Mouse (Mus musculus): ENCODE measurements at regions not wholly inside any gene's neighbourhood (a gene's known extent, or its start where the extent isn't known, plus 50 kb on each side); places are given as distances from the start of the nearest gene placed in this dataset.

- no peak for DNase-seq (ENCODE audit: low read depth, low spot score)
Observed at GRCm38 (mm10) chr3:54443791-54444190, 82.9 kb downstream of the Postn start.

GRCm38 (mm10) chr3:54446889-54447288, 86.0 kb downstream of the Postn start:
- DNase-seq (ENCODE audit: low read depth, low spot score) = no peak

GRCm38 (mm10) chr3:54457416-54457815, 96.5 kb downstream of the Postn start:
- DNase-seq (ENCODE audit: low read depth, low spot score) = no peak

GRCm38 (mm10) chr3:54461366-54461765, 100.5 kb downstream of the Postn start:
- DNase-seq (ENCODE audit: low read depth, low spot score) = no peak

- DNase-seq (ENCODE audit: low read depth, low spot score) = no peak
Observed at GRCm38 (mm10) chr3:54466097-54466496, 105.2 kb downstream of the Postn start.

- DNase-seq (ENCODE audit: low read depth, low spot score) = no peak
Observed at GRCm38 (mm10) chr3:54474209-54474608, 113.3 kb downstream of the Postn start.

- DNase-seq (ENCODE audit: low read depth, low spot score) = no peak
Observed at GRCm38 (mm10) chr3:54475879-54476278, 115.0 kb downstream of the Postn start.

GRCm38 (mm10) chr3:54477986-54478385, 117.1 kb downstream of the Postn start:
- no peak for DNase-seq (ENCODE audit: low read depth, low spot score)

GRCm38 (mm10) chr3:54480251-54480650, 119.3 kb downstream of the Postn start:
- DNase-seq (ENCODE audit: low read depth, low spot score) = no peak

GRCm38 (mm10) chr3:54487346-54487745, 126.4 kb downstream of the Postn start:
- DNase-seq (ENCODE audit: low read depth, low spot score) = no peak

GRCm38 (mm10) chr3:54487844-54488243, 126.9 kb downstream of the Postn start:
- DNase-seq (ENCODE audit: low read depth, low spot score) = no peak

GRCm38 (mm10) chr3:54490249-54490900, 129.5 kb downstream of the Postn start:
- DNase-seq (ENCODE audit: low read depth, low spot score) = no peak

GRCm38 (mm10) chr3:54493567-54493966, 132.7 kb downstream of the Postn start:
- no peak for DNase-seq (ENCODE audit: low read depth, low spot score)

- DNase-seq (ENCODE audit: low read depth, low spot score) = no peak
Observed at GRCm38 (mm10) chr3:54504997-54505396, 144.1 kb downstream of the Postn start.

- DNase-seq (ENCODE audit: low read depth, low spot score) = no peak
Observed at GRCm38 (mm10) chr3:54507575-54507974, 146.7 kb downstream of the Postn start.

GRCm38 (mm10) chr3:54508906-54509305, 148.0 kb downstream of the Postn start:
- no peak for DNase-seq (ENCODE audit: low read depth, low spot score)

GRCm38 (mm10) chr3:54517251-54517650, 156.3 kb downstream of the Postn start:
- DNase-seq (ENCODE audit: low read depth, low spot score) = no peak

GRCm38 (mm10) chr3:54522716-54523115, 161.8 kb downstream of the Postn start:
- no peak for DNase-seq (ENCODE audit: low read depth, low spot score)

GRCm38 (mm10) chr3:54526618-54527017, 165.7 kb downstream of the Postn start:
- no peak for DNase-seq (ENCODE audit: low read depth, low spot score)

- DNase-seq (ENCODE audit: low read depth, low spot score) = no peak
Observed at GRCm38 (mm10) chr3:54528292-54528691, 164.3 kb upstream of the Supt20 start.

GRCm38 (mm10) chr3:54530251-54530650, 162.4 kb upstream of the Supt20 start:
- DNase-seq (ENCODE audit: low read depth, low spot score) = no peak

- no peak for DNase-seq (ENCODE audit: low read depth, low spot score)
Observed at GRCm38 (mm10) chr3:54535361-54535760, 157.2 kb upstream of the Supt20 start.

GRCm38 (mm10) chr3:54538055-54538454, 154.6 kb upstream of the Supt20 start:
- no peak for DNase-seq (ENCODE audit: low read depth, low spot score)

- DNase-seq (ENCODE audit: low read depth, low spot score) = no peak
Observed at GRCm38 (mm10) chr3:54540540-54541080, 152.0 kb upstream of the Supt20 start.
